Mouse (Mus musculus): ENCODE results near the gene Emid1.

The Emid1 gene

GRCm38 (mm10) chr11:5160722-5161485 lies 8.8 kb upstream of the Emid1 start:
- DNase-seq (ENCODE audit: low spot score), result peak; percentile 75

- no peak for DNase-seq (ENCODE audit: low spot score)
Observed at GRCm38 (mm10) chr11:5158056-5158455, 6.0 kb upstream of the Emid1 start.

GRCm38 (mm10) chr11:5154961-5155805 lies 3.1 kb upstream of the Emid1 start:
- no peak for DNase-seq (ENCODE audit: low spot score)

- DNase-seq (ENCODE audit: low spot score), result no peak
Observed at GRCm38 (mm10) chr11:5151247-5151630, 818 bp downstream of the Emid1 start.

GRCm38 (mm10) chr11:5150416-5151246 lies 1.4 kb downstream of the Emid1 start:
- no peak for DNase-seq (ENCODE audit: low spot score)

- DNase-seq (ENCODE audit: low spot score), result no peak
Observed at GRCm38 (mm10) chr11:5149955-5150354, 2.1 kb downstream of the Emid1 start.

- DNase-seq (ENCODE audit: low spot score), result no peak
Observed at GRCm38 (mm10) chr11:5149249-5149648, 2.8 kb downstream of the Emid1 start.

GRCm38 (mm10) chr11:5145600-5145999 lies 6.5 kb downstream of the Emid1 start:
- no peak for DNase-seq (ENCODE audit: low spot score)

GRCm38 (mm10) chr11:5141965-5142364 lies 10.1 kb downstream of the Emid1 start:
- no peak for DNase-seq (ENCODE audit: low spot score)

GRCm38 (mm10) chr11:5141252-5141651 lies 10.8 kb downstream of the Emid1 start:
- DNase-seq (ENCODE audit: low spot score), result no peak

GRCm38 (mm10) chr11:5140619-5141018 lies 11.4 kb downstream of the Emid1 start:
- DNase-seq (ENCODE audit: low spot score), result peak; percentile 84

- DNase-seq (ENCODE audit: low spot score), result no peak
Observed at GRCm38 (mm10) chr11:5139372-5139771, 12.7 kb downstream of the Emid1 start.

GRCm38 (mm10) chr11:5138642-5139041 lies 13.4 kb downstream of the Emid1 start:
- no peak for DNase-seq (ENCODE audit: low spot score)

GRCm38 (mm10) chr11:5135914-5136313 lies 16.1 kb downstream of the Emid1 start:
- DNase-seq (ENCODE audit: low spot score), result no peak

GRCm38 (mm10) chr11:5132751-5133150 lies 19.3 kb downstream of the Emid1 start:
- DNase-seq (ENCODE audit: low spot score), result no peak

GRCm38 (mm10) chr11:5130111-5130665 lies 21.9 kb downstream of the Emid1 start:
- no peak for DNase-seq (ENCODE audit: low spot score)

GRCm38 (mm10) chr11:5129035-5129480 lies 23.0 kb downstream of the Emid1 start:
- no peak for DNase-seq (ENCODE audit: low spot score)

- no peak for DNase-seq (ENCODE audit: low spot score)
Observed at GRCm38 (mm10) chr11:5125713-5126112, 26.3 kb downstream of the Emid1 start.

- DNase-seq (ENCODE audit: low spot score), result peak; percentile 85
Observed at GRCm38 (mm10) chr11:5114931-5115581, 37.0 kb downstream of the Emid1 start.

- no peak for DNase-seq (ENCODE audit: low spot score)
Observed at GRCm38 (mm10) chr11:5113645-5114044, 38.4 kb downstream of the Emid1 start.

- no peak for DNase-seq (ENCODE audit: low spot score)
Observed at GRCm38 (mm10) chr11:5109441-5109840, 42.6 kb downstream of the Emid1 start.
